Mouse (Mus musculus) spleen, adult 2 months (tissue): ENCODE results near the gene Rasgrp2. TPM values are rescaled to one million over a fixed set of nuclear protein-coding genes. Genes with fewer than 3 reads are reported as not detected.

ENCODE experiments used
- DNase-seq, 2 experiments: peaks; one replicate each; pipeline versions ENCODE4 v3.0.0 to v3.0.0-alpha.2; 2012 to 2021; ENCODE audit warnings: low spot score in 2 of 2, low read depth in 1 of 2
- H3K27ac ChIP-seq: fragments of 200-500 bp; 2 replicates; pipeline ENCODE4 v1.5.1; 2012; ENCODE audit warnings: low read length, inconsistent platforms; ENCODE audit not compliant: insufficient read depth
- H3K27me3 ChIP-seq: fragments of 200-500 bp; 2 replicates; pipeline ENCODE4 v1.6.1; 2012; ENCODE audit warnings: mild to moderate bottlenecking, moderate library complexity, low read length, inconsistent platforms; ENCODE audit not compliant: control insufficient read depth, insufficient read depth
- H3K36me3 ChIP-seq: fragments of 200-500 bp; 2 replicates; pipeline ENCODE4 v1.6.1; 2012; ENCODE audit warnings: mild to moderate bottlenecking, low read length, inconsistent platforms; ENCODE audit not compliant: control insufficient read depth, insufficient read depth
- H3K4me1 ChIP-seq: fragments of 200-500 bp; 2 replicates; pipeline ENCODE4 v1.6.1; 2011; ENCODE audit warnings: inconsistent platforms; ENCODE audit not compliant: control insufficient read depth, insufficient read depth, insufficient read length
- H3K4me3 ChIP-seq: fragments of 200-500 bp; 2 replicates; pipeline ENCODE4 v1.5.1; 2011; ENCODE audit warnings: mild to moderate bottlenecking, inconsistent platforms; ENCODE audit not compliant: insufficient read depth, insufficient read length; ENCODE audit errors: extremely low read depth
- CTCF ChIP-seq: fragments of 200-500 bp; IDR thresholded peaks from 2 replicates; pipeline ENCODE4 v1.5.1; 2011; ENCODE audit warnings: mild to moderate bottlenecking, inconsistent platforms; ENCODE audit not compliant: insufficient read depth, insufficient read length, insufficient replicate concordance; ENCODE audit errors: extremely low read depth
- POLR2A ChIP-seq: fragments of 200-500 bp; IDR thresholded peaks from 2 replicates; pipeline ENCODE4 v1.6.1; 2011; ENCODE audit warnings: low read depth, low read length, inconsistent platforms
- WGBS: fragments of 180-500 bp; shearing (Covaris S2); methylation state at CpG from one replicate; pipeline ENCODE4 v1.1.7; 2018; 5-methylcytosine and 5-hydroxymethylcytosine counted together
- polyA plus RNA-seq: library from polyadenylated mRNA; depleted of rRNA; stranded (reverse); fragments of >200 nt; gene quantifications from 2 replicates; pipeline ENCODE4 v1.2.3, GENCODE M21; 2012

The Rasgrp2 gene
- polyA plus RNA-seq, 1 experiment = 681 TPM

GRCm38 (mm10) chr19:6375423-6376254 lies 23.5 kb upstream of the Rasgrp2 start:
- no peak for DNase-seq
- Histone ChIP-seq H3K4me3 (no peak overlapping the region), H3K27ac (no peak overlapping the region), H3K36me3 (peaks cover 73% of the 10 kb centered on the region), H3K4me1 (peaks cover 2% of the 10 kb centered on the region; the same call in 1 of the 2 replicates), H3K27me3 (no peaks in the 10 kb centered on the region)
- TF ChIP-seq POLR2A (no peak), CTCF (no peak)
- WGBS = 96% methylated on average over 38 of the region's 42 CpGs

GRCm38 (mm10) chr19:6376255-6376564 lies 22.9 kb upstream of the Rasgrp2 start:
- Histone ChIP-seq H3K27me3 (no peaks in the 10 kb centered on the region), H3K36me3 (peaks cover 68% of the 10 kb centered on the region), H3K27ac (no peak overlapping the region), H3K4me3 (no peak overlapping the region), H3K4me1 (peaks cover 2% of the 10 kb centered on the region; the same call in 1 of the 2 replicates)
- DNase-seq = no peak
- TF ChIP-seq POLR2A (no peak), CTCF (peak; percentile 33; the same call in 1 of the 2 replicates)
- 88% methylated on average over 14 of the region's 14 CpGs for WGBS

- Histone ChIP-seq H3K27me3 (no peaks in the 10 kb centered on the region), H3K4me3 (no peak overlapping the region), H3K36me3 (peaks cover 63% of the 10 kb centered on the region), H3K4me1 (peaks cover 2% of the 10 kb centered on the region; the same call in 1 of the 2 replicates), H3K27ac (no peak overlapping the region)
- TF ChIP-seq CTCF (no peak), POLR2A (no peak)
- WGBS = 80% methylated on average over 2 of the region's 2 CpGs
- no peak for DNase-seq
Observed at GRCm38 (mm10) chr19:6376643-6377042, 22.5 kb upstream of the Rasgrp2 start.

DNA sequence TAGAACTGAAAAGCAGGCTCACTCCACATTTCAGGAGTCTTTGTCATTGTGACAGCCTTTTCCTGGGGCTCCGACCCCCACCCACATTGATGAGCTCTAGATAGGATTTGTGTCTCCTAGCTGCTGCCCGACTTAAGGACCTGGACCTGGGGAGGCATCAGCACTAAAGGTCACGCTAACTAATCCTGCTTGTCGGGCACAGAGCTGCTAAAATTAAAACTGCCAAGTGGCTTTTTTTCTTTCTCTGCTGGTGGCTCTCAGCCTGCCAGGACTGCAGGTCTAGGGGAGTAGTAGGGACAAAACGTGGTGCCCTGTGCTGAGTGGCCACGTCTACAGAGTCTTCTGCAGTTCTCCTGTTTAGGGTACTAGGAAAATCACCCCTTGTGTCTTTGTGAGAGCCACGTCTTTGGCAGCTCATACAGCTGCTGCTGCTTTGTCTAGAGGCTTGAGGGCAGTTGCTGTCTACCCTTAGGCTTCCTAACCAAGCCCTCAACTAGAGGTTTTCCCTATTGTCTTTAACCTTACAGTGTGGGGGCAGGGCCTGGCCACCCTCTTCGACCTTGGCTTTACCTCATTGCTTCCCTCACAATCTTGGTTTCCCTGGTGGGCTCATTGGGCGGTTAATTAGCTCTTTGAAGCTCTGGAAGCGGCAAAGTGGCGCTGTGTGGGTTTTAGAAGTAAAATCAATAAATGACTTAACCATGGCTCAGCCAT lies 21.7 kb upstream of the Rasgrp2 start:
- H3K4me1 ChIP-seq = peaks cover 2% of the 10 kb centered on the region; the same call in 1 of the 2 replicates
- no peak overlapping the region for H3K4me3 ChIP-seq
- peaks cover 55% of the 10 kb centered on the region for H3K36me3 ChIP-seq
- 87% methylated on average over 11 of the region's 11 CpGs for WGBS
- H3K27me3 ChIP-seq = no peaks in the 10 kb centered on the region
- no peak for DNase-seq
- no peak for TF ChIP-seq POLR2A
- no peak for TF ChIP-seq CTCF
- no peak overlapping the region for H3K27ac ChIP-seq

DNA sequence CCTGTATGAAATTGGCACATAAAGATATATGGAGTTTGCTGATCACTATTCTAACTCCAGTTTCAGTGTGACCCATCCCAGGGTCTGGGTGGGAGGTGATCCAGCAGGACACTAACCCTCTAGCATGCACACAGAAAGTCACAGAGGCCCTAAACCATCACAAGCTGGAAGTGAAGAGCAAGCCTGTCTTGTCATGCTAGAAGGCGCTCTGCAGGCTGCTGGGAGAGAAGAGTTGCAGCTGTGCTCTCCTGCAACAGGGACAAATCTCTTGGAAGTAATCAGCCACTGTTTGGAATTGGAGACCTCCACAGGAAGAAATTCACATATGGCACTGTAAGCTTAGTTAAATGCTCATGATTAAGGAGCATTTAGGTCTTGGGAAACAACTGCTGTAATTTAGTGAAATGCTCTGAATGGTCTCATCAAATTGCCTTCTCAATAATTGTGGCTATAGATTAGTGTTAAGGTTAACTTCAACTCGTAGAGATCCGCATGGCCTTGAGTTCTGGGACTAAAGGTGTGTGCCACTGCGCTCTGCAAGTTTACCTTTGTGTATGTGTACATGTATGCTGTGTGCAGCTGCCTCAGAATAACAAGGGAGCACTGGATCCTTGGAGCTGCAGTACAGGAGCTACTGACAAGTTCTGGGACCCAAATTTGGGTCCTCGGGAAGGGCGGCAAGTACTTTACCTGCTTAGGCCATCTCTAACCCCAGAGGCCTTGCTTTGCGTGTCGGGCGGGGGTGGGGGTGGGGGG lies 18.6 kb upstream of the Rasgrp2 start:
- H3K27ac ChIP-seq = no peak overlapping the region
- peaks cover 27% of the 10 kb centered on the region for H3K36me3 ChIP-seq
- no peaks in the 10 kb centered on the region for H3K27me3 ChIP-seq
- 92% methylated on average over 9 of the region's 9 CpGs for WGBS
- DNase-seq = no peak
- no peak overlapping the region for H3K4me3 ChIP-seq
- TF ChIP-seq CTCF = no peak
- TF ChIP-seq POLR2A = no peak
- H3K4me1 ChIP-seq = peaks cover 14% of the 10 kb centered on the region; the same call in 1 of the 2 replicates

DNA sequence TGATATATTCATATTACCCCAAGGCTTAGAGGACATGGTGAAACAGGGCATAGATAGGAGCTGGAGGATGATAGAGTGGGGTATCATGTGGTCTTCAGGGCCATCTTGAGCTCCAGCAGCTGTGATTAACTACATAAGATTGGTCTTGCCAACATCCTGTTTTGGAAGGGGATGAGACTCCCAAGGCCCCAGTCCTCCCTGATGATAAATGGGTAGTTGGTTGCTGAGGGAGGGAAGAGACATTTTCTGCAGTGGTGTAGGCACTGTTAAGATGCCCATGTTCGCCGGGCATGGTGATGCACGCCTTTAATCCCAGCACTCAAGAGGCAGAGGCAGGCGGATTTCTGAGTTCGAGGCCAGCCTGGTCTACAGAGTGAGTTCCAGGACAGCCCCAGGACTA lies 17.9 kb upstream of the Rasgrp2 start:
- no peak overlapping the region for H3K4me3 ChIP-seq
- H3K27ac ChIP-seq = no peak overlapping the region
- DNase-seq = no peak
- H3K27me3 ChIP-seq = no peaks in the 10 kb centered on the region
- no peak for TF ChIP-seq CTCF
- no peak for TF ChIP-seq POLR2A
- H3K4me1 ChIP-seq = peaks cover 14% of the 10 kb centered on the region; the same call in 1 of the 2 replicates
- WGBS = 93% methylated on average over 5 of the region's 5 CpGs
- peaks cover 21% of the 10 kb centered on the region for H3K36me3 ChIP-seq
